Mouse (Mus musculus): ENCODE results near the gene Fryl. TPM values are rescaled to one million over a fixed set of nuclear protein-coding genes. Genes with fewer than 3 reads are reported as not detected.

Fryl gene
- polyA plus RNA-seq, 1 experiment from 2014 or later = 45.5 TPM

- no peak for ATAC-seq (ENCODE audit: low FRiP score)
Measured at GRCm38 (mm10) chr5:73198690-73199089, 57.7 kb downstream of the Fryl start.

GRCm38 (mm10) chr5:73197796-73198195 lies 58.6 kb downstream of the Fryl start:
- H3K9me3 ChIP-seq = no peaks in the 10 kb centered on the region
- no peaks in the 10 kb centered on the region for H3K27me3 ChIP-seq
- H3K4me3 ChIP-seq = no peak overlapping the region
- ATAC-seq (ENCODE audit: low FRiP score) = no peak
- peaks cover 5% of the 10 kb centered on the region; the same call in 1 of the 2 replicates for H3K4me1 ChIP-seq (replicated peaks)
- peaks cover 14% of the 10 kb centered on the region for H3K36me3 ChIP-seq
- WGBS = 97% methylated on average over 7 of the region's 7 CpGs
- no peak overlapping the region for H3K4me2 ChIP-seq
- no peak overlapping the region for H3K9ac ChIP-seq
- no peak overlapping the region for H3K27ac ChIP-seq

More at GRCm38 (mm10) chr5:73198690-73199089, 57.7 kb downstream of the Fryl start:
- H3K27ac ChIP-seq = no peak overlapping the region
- no peaks in the 10 kb centered on the region for H3K27me3 ChIP-seq
- peaks cover 5% of the 10 kb centered on the region; the same call in 1 of the 2 replicates for H3K4me1 ChIP-seq (replicated peaks)
- no peak overlapping the region for H3K9ac ChIP-seq
- whole genome bisulfite sequencing = 92% methylated on average over 5 of the region's 5 CpGs
- no peak overlapping the region for H3K4me3 ChIP-seq
- H3K4me2 ChIP-seq = no peak overlapping the region
- no peaks in the 10 kb centered on the region for H3K9me3 ChIP-seq
- peaks cover 7% of the 10 kb centered on the region for H3K36me3 ChIP-seq

GRCm38 (mm10) chr5:73194740-73195139 lies 61.7 kb downstream of the Fryl start:
- no peaks in the 10 kb centered on the region for H3K9me3 ChIP-seq
- no peak overlapping the region for H3K9ac ChIP-seq
- H3K36me3 ChIP-seq = peaks cover 15% of the 10 kb centered on the region
- no peaks in the 10 kb centered on the region for H3K27me3 ChIP-seq
- no peak for ATAC-seq (ENCODE audit: low FRiP score)
- no peak overlapping the region for H3K27ac ChIP-seq
- no peak overlapping the region for H3K4me3 ChIP-seq
- H3K4me1 ChIP-seq (replicated peaks) = peaks cover 7% of the 10 kb centered on the region; the same call in 1 of the 2 replicates
- H3K4me2 ChIP-seq = no peak overlapping the region
- WGBS = 88% methylated on average over 14 of the region's 14 CpGs

GRCm38 (mm10) chr5:73194083-73194570 lies 62.3 kb downstream of the Fryl start:
- Histone ChIP-seq H3K27me3 (no peaks in the 10 kb centered on the region), H3K36me3 (peaks cover 15% of the 10 kb centered on the region), H3K4me2 (no peak overlapping the region), H3K9me3 (no peaks in the 10 kb centered on the region), H3K4me1 (replicated peaks) (peaks cover 8% of the 10 kb centered on the region; the same call in 1 of the 2 replicates), H3K9ac (no peak overlapping the region), H3K27ac (no peak overlapping the region), H3K4me3 (no peak overlapping the region)
- 88% methylated on average over 8 of the region's 8 CpGs for WGBS
- no peak for ATAC-seq (ENCODE audit: low FRiP score)

GRCm38 (mm10) chr5:73193627-73194026 lies 62.8 kb downstream of the Fryl start:
- Histone ChIP-seq H3K4me3 (no peak overlapping the region), H3K4me1 (replicated peaks) (peaks cover 8% of the 10 kb centered on the region; the same call in 1 of the 2 replicates), H3K27me3 (no peaks in the 10 kb centered on the region), H3K9me3 (no peaks in the 10 kb centered on the region), H3K27ac (no peak overlapping the region), H3K9ac (no peak overlapping the region), H3K36me3 (peaks cover 15% of the 10 kb centered on the region), H3K4me2 (no peak overlapping the region)
- ATAC-seq (ENCODE audit: low FRiP score) = no peak
- 84% methylated on average over 10 of the region's 10 CpGs for WGBS

GRCm38 (mm10) chr5:73192870-73193576 lies 63.4 kb downstream of the Fryl start:
- WGBS = 90% methylated on average over 13 of the region's 13 CpGs

GRCm38 (mm10) chr5:73191765-73192164 lies 64.7 kb downstream of the Fryl start:
- Histone ChIP-seq H3K36me3 (peaks cover 15% of the 10 kb centered on the region), H3K4me3 (no peak overlapping the region), H3K9ac (no peak overlapping the region), H3K27me3 (no peaks in the 10 kb centered on the region), H3K9me3 (no peaks in the 10 kb centered on the region), H3K4me1 (replicated peaks) (peaks cover 8% of the 10 kb centered on the region; the same call in 1 of the 2 replicates), H3K27ac (no peak overlapping the region), H3K4me2 (no peak overlapping the region)
- ATAC-seq (ENCODE audit: low FRiP score) = no peak
- 82% methylated on average over 11 of the region's 11 CpGs for WGBS

More at GRCm38 (mm10) chr5:73192870-73193576, 63.4 kb downstream of the Fryl start:
- Histone ChIP-seq H3K9me3 (no peaks in the 10 kb centered on the region), H3K9ac (no peak overlapping the region), H3K27ac (peak overlapping the region; percentile 12; the same call in 1 of the 2 replicates), H3K36me3 (peaks cover 15% of the 10 kb centered on the region), H3K27me3 (no peaks in the 10 kb centered on the region), H3K4me3 (no peak overlapping the region), H3K4me1 (replicated peaks) (peaks cover 8% of the 10 kb centered on the region; the same call in 1 of the 2 replicates), H3K4me2 (no peak overlapping the region)
- ATAC-seq (ENCODE audit: low FRiP score) = no peak

GRCm38 (mm10) chr5:73190164-73190563 lies 66.3 kb downstream of the Fryl start:
- 85% methylated on average over 5 of the region's 5 CpGs for WGBS
- no peak overlapping the region for H3K27ac ChIP-seq

GRCm38 (mm10) chr5:73189443-73190160 lies 66.8 kb downstream of the Fryl start:
- H3K4me3 ChIP-seq = no peak overlapping the region
- peaks cover 8% of the 10 kb centered on the region; the same call in 1 of the 2 replicates for H3K4me1 ChIP-seq (replicated peaks)
- no peak overlapping the region for H3K9ac ChIP-seq
- peaks cover 15% of the 10 kb centered on the region for H3K36me3 ChIP-seq
- H3K9me3 ChIP-seq = no peaks in the 10 kb centered on the region
- ATAC-seq (ENCODE audit: low FRiP score) = no peak
- H3K4me2 ChIP-seq = no peak overlapping the region
- no peaks in the 10 kb centered on the region for H3K27me3 ChIP-seq
- H3K27ac ChIP-seq = no peak overlapping the region
- WGBS = 71% methylated on average over 9 of the region's 9 CpGs

More at GRCm38 (mm10) chr5:73190164-73190563, 66.3 kb downstream of the Fryl start:
- Histone ChIP-seq H3K9me3 (no peaks in the 10 kb centered on the region), H3K36me3 (peaks cover 15% of the 10 kb centered on the region), H3K27me3 (no peaks in the 10 kb centered on the region), H3K4me2 (no peak overlapping the region), H3K4me3 (no peak overlapping the region), H3K9ac (no peak overlapping the region), H3K4me1 (replicated peaks) (peaks cover 8% of the 10 kb centered on the region; the same call in 1 of the 2 replicates)
- ATAC-seq (ENCODE audit: low FRiP score) = no peak

GRCm38 (mm10) chr5:73188576-73188975 lies 67.8 kb downstream of the Fryl start:
- ATAC-seq (ENCODE audit: low FRiP score) = no peak
- no peak overlapping the region for H3K4me2 ChIP-seq
- no peaks in the 10 kb centered on the region for H3K9me3 ChIP-seq
- 87% methylated on average over 7 of the region's 7 CpGs for WGBS
- H3K27me3 ChIP-seq = no peaks in the 10 kb centered on the region
- H3K4me1 ChIP-seq (replicated peaks) = peaks cover 7% of the 10 kb centered on the region; the same call in 1 of the 2 replicates
- 0 out of 2 replicates have a peak, but pooled peaks cover 7% of the 10 kb centered on the region for H3K36me3 ChIP-seq
- no peak overlapping the region for H3K9ac ChIP-seq
- no peak overlapping the region for H3K27ac ChIP-seq
- H3K4me3 ChIP-seq = no peak overlapping the region

GRCm38 (mm10) chr5:73188164-73188563 lies 68.3 kb downstream of the Fryl start:
- Histone ChIP-seq H3K27me3 (no peaks in the 10 kb centered on the region), H3K4me2 (no peak overlapping the region), H3K9ac (no peak overlapping the region), H3K27ac (no peak overlapping the region), H3K9me3 (no peaks in the 10 kb centered on the region), H3K4me1 (replicated peaks) (peaks cover 5% of the 10 kb centered on the region; the same call in 1 of the 2 replicates), H3K36me3 (0 out of 2 replicates have a peak, but pooled peaks cover 5% of the 10 kb centered on the region), H3K4me3 (no peak overlapping the region)
- 90% methylated on average over 5 of the region's 5 CpGs for WGBS
- ATAC-seq (ENCODE audit: low FRiP score) = no peak

GRCm38 (mm10) chr5:73186912-73187311 lies 69.5 kb downstream of the Fryl start:
- H3K9ac ChIP-seq = no peak overlapping the region
- no peak overlapping the region for H3K4me2 ChIP-seq
- no peaks in the 10 kb centered on the region for H3K36me3 ChIP-seq
- H3K4me1 ChIP-seq (replicated peaks) = peaks cover 5% of the 10 kb centered on the region; the same call in 1 of the 2 replicates
- no peak overlapping the region for H3K4me3 ChIP-seq
- no peaks in the 10 kb centered on the region for H3K27me3 ChIP-seq
- no peaks in the 10 kb centered on the region for H3K9me3 ChIP-seq
- 93% methylated on average over 5 of the region's 5 CpGs for WGBS
- no peak overlapping the region for H3K27ac ChIP-seq
- no peak for ATAC-seq (ENCODE audit: low FRiP score)

Data from hindbrain, embryonic 13.5 days (tissue).